Mouse (Mus musculus): Measurements from ENCODE around the gene Psap. TPM values are rescaled to one million over a fixed set of nuclear protein-coding genes. Genes with fewer than 3 reads are reported as not detected.

The Psap gene
- polyA plus RNA-seq, 1 experiment from 2014 or later = 124 TPM

- Histone ChIP-seq H3K9ac (no peak overlapping the region), H3K9me3 (no peaks in the 10 kb centered on the region), H3K4me1 (peaks cover 2% of the 10 kb centered on the region), H3K4me3 (no peak overlapping the region), H3K36me3 (no peaks in the 10 kb centered on the region), H3K4me2 (no peak overlapping the region), H3K27me3 (no peaks in the 10 kb centered on the region), H3K27ac (no peak overlapping the region)
- WGBS = 93% methylated on average over 4 of the region's 4 CpGs
- ATAC-seq (ENCODE audit: borderline replicate concordance, extremely low read depth, low FRiP score, low TSS enrichment) = no peak
Measured at GRCm38 (mm10) chr10:60335021-60335420, 57.6 kb downstream of the Psap start.

DNA sequence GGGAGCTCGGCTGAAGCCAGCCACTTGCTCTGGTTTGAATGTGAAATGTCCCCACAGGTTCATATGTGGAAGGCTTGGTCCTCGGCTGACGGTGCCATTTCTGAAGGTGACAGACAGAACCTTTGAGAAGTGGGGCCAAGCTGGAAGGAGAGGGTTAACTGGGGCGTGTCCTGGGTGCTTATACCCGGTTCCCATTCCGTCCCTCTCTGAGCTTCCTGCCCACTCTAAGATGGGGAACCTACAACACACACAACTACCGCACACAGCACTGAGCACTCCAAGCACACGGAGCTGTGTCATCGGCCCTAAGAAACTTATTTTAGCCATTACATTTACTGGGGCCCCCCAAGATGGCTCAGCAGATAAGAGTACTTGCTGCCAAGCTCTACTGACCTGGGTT is 64.1 kb downstream of the Psap start:
- 69% methylated on average over 9 of the region's 9 CpGs for WGBS

GRCm38 (mm10) chr10:60344111-60344510 is 66.7 kb downstream of the Psap start:
- no peaks in the 10 kb centered on the region for H3K36me3 ChIP-seq
- no peak overlapping the region for H3K4me3 ChIP-seq
- no peak for ATAC-seq (ENCODE audit: borderline replicate concordance, extremely low read depth, low FRiP score, low TSS enrichment)
- no peak overlapping the region for H3K4me2 ChIP-seq
- no peak overlapping the region for H3K27ac ChIP-seq
- WGBS = 68% methylated on average over 3 of the region's 3 CpGs
- peaks cover 31% of the 10 kb centered on the region for H3K4me1 ChIP-seq
- 0 out of 2 replicates have a peak, but pooled peaks cover 6% of the 10 kb centered on the region for H3K27me3 ChIP-seq
- no peaks in the 10 kb centered on the region for H3K9me3 ChIP-seq
- no peak overlapping the region for H3K9ac ChIP-seq

More for the DNA sequence above, 64.1 kb downstream of the Psap start:
- no peak overlapping the region for H3K27ac ChIP-seq
- no peak overlapping the region for H3K4me2 ChIP-seq
- no peaks in the 10 kb centered on the region for H3K9me3 ChIP-seq
- ATAC-seq (ENCODE audit: borderline replicate concordance, extremely low read depth, low FRiP score, low TSS enrichment) = no peak
- no peaks in the 10 kb centered on the region for H3K36me3 ChIP-seq
- no peak overlapping the region for H3K9ac ChIP-seq
- H3K4me3 ChIP-seq = no peak overlapping the region
- H3K27me3 ChIP-seq = no peaks in the 10 kb centered on the region
- H3K4me1 ChIP-seq = peaks cover 7% of the 10 kb centered on the region

- Histone ChIP-seq H3K4me1 (peaks cover 50% of the 10 kb centered on the region), H3K27ac (no peak overlapping the region), H3K4me3 (no peak overlapping the region), H3K4me2 (peak overlapping the region; percentile 56), H3K9ac (no peak overlapping the region), H3K9me3 (no peaks in the 10 kb centered on the region), H3K27me3 (0 out of 2 replicates have a peak, but pooled peaks cover 6% of the 10 kb centered on the region), H3K36me3 (no peaks in the 10 kb centered on the region)
- ATAC-seq (ENCODE audit: borderline replicate concordance, extremely low read depth, low FRiP score, low TSS enrichment) = no peak
- WGBS = 82% methylated on average over 4 of the region's 4 CpGs
Measured at GRCm38 (mm10) chr10:60346056-60346455, 68.6 kb downstream of the Psap start.

- Histone ChIP-seq H3K9ac (peak within 1 kb of the TSS; percentile 20), H3K4me1 (peaks cover 57% of the 10 kb centered on the region), H3K36me3 (no peaks in the 10 kb centered on the region), H3K27me3 (0 out of 2 replicates have a peak, but pooled peaks cover 6% of the 10 kb centered on the region), H3K4me2 (peak within 1 kb of the TSS; percentile 56), H3K4me3 (peak within 1 kb of the TSS; percentile 38), H3K27ac (peak within 1 kb of the TSS; percentile 68), H3K9me3 (no peaks in the 10 kb centered on the region)
- ATAC-seq (ENCODE audit: borderline replicate concordance, extremely low read depth, low FRiP score, low TSS enrichment) = peak; percentile 60; the same call in 1 of the 2 replicates
- under 1% methylated on average over 37 of the region's 37 CpGs for WGBS
Measured at GRCm38 (mm10) chr10:60346701-60347405, 69.4 kb downstream of the Psap start, which contains the start of gene Vsir. Vsir (plus strand) TSS chr10:60346851.

DNA sequence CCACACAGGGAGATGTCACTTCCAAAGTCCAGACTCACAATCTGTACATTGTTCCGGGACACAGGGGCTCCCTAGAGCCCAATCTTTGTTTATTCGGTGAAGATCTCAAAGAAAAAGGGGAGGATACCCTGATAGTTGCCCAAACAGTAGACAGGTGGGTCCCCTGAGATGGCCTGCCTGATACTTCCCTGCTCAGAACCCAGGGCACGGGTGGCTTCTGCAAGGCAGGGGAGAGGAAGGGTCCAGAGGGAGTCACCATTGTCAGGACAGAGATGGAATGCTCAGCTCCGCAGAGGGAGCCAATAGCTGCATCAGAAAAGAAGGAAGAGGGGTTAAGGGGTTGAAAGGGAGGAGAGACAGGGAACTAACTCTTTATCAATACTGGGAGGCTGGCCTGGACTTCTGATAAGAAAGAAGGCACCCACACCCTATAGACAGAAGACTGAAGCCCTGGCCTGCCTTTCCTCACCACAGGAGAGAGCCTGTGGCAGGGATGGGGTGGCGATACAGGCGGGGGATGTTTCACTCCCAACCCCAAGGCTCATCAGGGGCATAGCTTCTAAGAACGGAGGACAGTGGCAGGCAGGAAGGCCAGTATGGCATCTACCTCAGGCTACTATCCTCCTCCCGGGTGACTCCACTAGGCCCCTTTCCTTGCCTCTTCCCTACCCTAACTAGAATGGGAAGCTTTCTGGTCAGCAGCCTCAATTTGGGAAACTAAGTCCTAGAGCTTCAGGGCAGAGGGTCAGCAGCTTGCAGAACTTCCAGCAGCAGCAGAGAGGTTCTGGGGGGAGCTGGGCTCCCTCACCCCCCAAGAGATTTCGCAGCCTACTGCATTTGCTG is 70.6 kb downstream of the Psap start:
- peak overlapping the region; percentile 32; the same call in 1 of the 2 replicates for H3K27ac ChIP-seq
- H3K27me3 ChIP-seq = 0 out of 2 replicates have a peak, but pooled peaks cover 6% of the 10 kb centered on the region
- WGBS = 52% methylated on average over 9 of the region's 9 CpGs
- peaks cover 68% of the 10 kb centered on the region for H3K4me1 ChIP-seq
- peak overlapping the region; percentile 38 for H3K4me3 ChIP-seq
- H3K9me3 ChIP-seq = no peaks in the 10 kb centered on the region
- no peaks in the 10 kb centered on the region for H3K36me3 ChIP-seq
- 0 out of 2 replicates have a peak overlapping the region, but pooled peaks have one; percentile 3 for H3K9ac ChIP-seq
- peak overlapping the region; percentile 56 for H3K4me2 ChIP-seq
- no peak for ATAC-seq (ENCODE audit: borderline replicate concordance, extremely low read depth, low FRiP score, low TSS enrichment)

DNA sequence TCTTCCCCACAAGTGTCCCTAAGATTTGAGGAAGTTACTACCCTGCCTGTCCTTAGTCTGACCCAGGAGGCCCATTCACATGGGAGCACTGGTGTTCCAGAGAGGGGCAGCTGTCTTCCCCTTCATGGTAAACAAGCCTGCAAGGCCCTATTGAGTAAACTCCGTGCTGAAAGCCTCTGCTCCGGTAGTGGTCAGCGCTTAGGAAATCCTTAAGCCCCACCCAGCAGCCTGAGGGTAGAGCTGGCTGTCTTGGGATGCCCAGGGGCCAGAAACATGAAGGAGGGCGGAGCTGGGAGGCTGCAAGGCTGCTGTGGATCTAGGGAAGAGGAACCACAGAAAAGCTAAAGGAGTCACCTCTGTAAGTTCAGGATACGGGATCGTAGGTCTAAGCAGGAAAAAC is 71.6 kb downstream of the Psap start:
- Histone ChIP-seq H3K27ac (peak overlapping the region; percentile 32), H3K9me3 (no peaks in the 10 kb centered on the region), H3K9ac (no peak overlapping the region), H3K4me1 (peaks cover 70% of the 10 kb centered on the region), H3K36me3 (no peaks in the 10 kb centered on the region), H3K4me3 (no peak overlapping the region), H3K4me2 (peak overlapping the region; percentile 56), H3K27me3 (0 out of 2 replicates have a peak, but pooled peaks cover 6% of the 10 kb centered on the region)
- no peak for ATAC-seq (ENCODE audit: borderline replicate concordance, extremely low read depth, low FRiP score, low TSS enrichment)
- WGBS = 34% methylated on average over 6 of the region's 6 CpGs

DNA sequence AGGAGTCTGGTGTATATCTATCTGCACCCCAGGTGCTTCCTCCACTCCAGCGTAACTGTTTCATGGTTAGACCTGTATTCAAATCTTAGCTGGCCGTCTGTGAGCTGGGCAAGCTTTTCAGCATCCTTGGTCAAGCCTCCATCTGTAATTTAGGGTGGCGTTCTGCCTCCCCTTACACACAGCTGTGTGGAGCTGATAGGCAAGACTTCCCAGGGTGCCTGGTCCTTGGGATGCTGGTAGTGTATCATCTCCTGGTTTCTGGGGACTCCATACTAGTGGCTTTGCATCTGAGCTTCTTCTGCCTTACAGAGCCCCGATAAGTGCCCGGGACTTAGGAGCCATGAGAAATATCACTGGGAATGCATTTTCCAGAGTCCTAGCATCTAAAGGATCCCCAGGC is 72.2 kb downstream of the Psap start:
- Histone ChIP-seq H3K4me2 (0 out of 2 replicates have a peak overlapping the region, but pooled peaks have one; percentile 56), H3K27me3 (0 out of 2 replicates have a peak, but pooled peaks cover 6% of the 10 kb centered on the region), H3K27ac (peak overlapping the region; percentile 95), H3K9ac (no peak overlapping the region), H3K9me3 (no peaks in the 10 kb centered on the region), H3K4me1 (peaks cover 70% of the 10 kb centered on the region), H3K36me3 (no peaks in the 10 kb centered on the region), H3K4me3 (no peak overlapping the region)
- no peak for ATAC-seq (ENCODE audit: borderline replicate concordance, extremely low read depth, low FRiP score, low TSS enrichment)
- 84% methylated on average over 5 of the region's 5 CpGs for WGBS

DNA sequence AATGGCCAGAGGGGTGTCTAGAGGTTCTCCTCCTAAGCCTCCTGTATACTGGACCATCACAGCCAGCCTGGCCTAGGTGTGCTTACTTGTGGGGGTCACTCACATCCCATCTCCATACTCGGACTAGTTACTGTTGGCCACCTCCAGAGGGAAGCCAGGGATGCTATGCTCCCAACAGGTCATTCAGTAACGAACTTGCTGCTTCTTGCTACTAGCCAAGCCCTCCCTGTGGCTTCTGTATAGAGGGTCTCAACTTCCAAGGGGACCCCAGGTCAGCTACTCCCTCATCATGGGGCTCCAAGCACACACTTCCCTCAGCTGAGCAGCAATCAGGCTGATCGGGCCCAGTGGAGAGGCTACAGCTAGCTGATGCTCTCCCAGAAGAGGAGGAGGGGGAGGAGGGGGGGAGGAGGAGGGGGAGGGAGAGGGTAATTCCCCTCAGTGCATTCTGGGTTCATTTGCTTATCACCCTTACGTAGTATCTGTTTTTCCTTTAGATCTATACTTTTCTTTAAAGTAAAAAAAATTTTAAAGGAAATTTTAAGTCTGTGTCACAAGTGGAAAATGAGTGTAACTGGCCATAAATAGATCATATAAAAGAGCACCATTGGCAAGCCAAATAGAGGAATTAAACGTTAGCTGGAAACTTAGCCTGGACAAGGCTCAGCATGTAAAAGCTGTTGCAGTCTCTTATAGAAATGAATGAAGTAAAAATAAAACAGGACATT is 72.8 kb downstream of the Psap start:
- Histone ChIP-seq H3K4me3 (peak overlapping the region; percentile 22; the same call in 1 of the 2 replicates), H3K4me1 (peaks cover 70% of the 10 kb centered on the region), H3K36me3 (no peaks in the 10 kb centered on the region), H3K9ac (no peak overlapping the region), H3K4me2 (peak overlapping the region; percentile 40), H3K27ac (peak overlapping the region; percentile 95), H3K9me3 (no peaks in the 10 kb centered on the region), H3K27me3 (0 out of 2 replicates have a peak, but pooled peaks cover 6% of the 10 kb centered on the region)
- WGBS = 42% methylated on average over 5 of the region's 5 CpGs
- no peak for ATAC-seq (ENCODE audit: borderline replicate concordance, extremely low read depth, low FRiP score, low TSS enrichment)

DNA sequence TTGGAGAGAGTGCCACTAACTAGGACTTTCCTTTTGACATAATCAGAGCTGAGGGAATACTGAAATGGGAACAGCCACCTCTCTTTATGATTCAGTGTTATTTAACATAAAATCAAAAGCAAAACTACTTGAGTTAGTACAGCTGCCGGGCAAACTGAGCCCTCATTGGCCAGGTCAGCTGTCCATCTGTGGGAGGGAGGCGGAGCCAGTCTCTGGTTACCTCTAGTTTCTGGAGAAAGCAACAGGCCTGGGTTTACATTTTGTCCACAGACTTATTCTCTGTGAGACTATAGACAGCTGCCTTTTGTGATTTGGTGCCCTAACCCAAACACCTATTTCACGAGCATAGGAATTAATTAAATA is 73.4 kb downstream of the Psap start:
- peak overlapping the region; percentile 40 for H3K4me2 ChIP-seq
- peaks cover 70% of the 10 kb centered on the region for H3K4me1 ChIP-seq
- no peak overlapping the region for H3K9ac ChIP-seq
- 5% methylated on average over 3 of the region's 3 CpGs for WGBS
- 0 out of 2 replicates have a peak, but pooled peaks cover 6% of the 10 kb centered on the region for H3K27me3 ChIP-seq
- H3K36me3 ChIP-seq = no peaks in the 10 kb centered on the region
- H3K9me3 ChIP-seq = no peaks in the 10 kb centered on the region
- ATAC-seq (ENCODE audit: borderline replicate concordance, extremely low read depth, low FRiP score, low TSS enrichment) = peak; percentile 23
- peak overlapping the region; percentile 95 for H3K27ac ChIP-seq
- H3K4me3 ChIP-seq = peak overlapping the region; percentile 22; the same call in 1 of the 2 replicates

DNA sequence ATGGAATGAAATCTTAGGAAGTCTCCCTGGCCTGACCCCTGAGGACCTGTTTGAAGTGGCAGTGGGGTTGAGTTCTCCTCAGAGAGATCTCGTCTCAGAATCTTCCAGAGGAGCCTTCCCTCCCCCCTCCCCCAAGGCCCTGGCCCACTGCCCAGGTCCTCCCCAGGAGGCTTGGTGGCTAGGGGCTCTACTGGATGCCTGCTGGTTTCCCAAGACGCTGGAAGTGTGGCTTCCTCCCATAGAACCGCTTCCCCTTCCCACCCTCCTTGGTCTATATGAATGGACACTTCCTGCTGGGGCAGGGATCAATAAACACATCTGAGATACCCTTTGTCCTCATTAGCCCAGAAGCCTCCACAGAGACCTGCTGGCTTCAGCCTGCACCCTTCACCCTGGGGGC is 73.8 kb downstream of the Psap start:
- no peak overlapping the region for H3K9ac ChIP-seq
- H3K4me2 ChIP-seq = peak overlapping the region; percentile 40
- H3K27me3 ChIP-seq = 0 out of 2 replicates have a peak, but pooled peaks cover 6% of the 10 kb centered on the region
- WGBS = 11% methylated on average over 3 of the region's 3 CpGs
- H3K27ac ChIP-seq = peak overlapping the region; percentile 95
- no peak overlapping the region for H3K4me3 ChIP-seq
- H3K4me1 ChIP-seq = peaks cover 66% of the 10 kb centered on the region
- no peaks in the 10 kb centered on the region for H3K9me3 ChIP-seq
- peak; percentile 49 for ATAC-seq (ENCODE audit: borderline replicate concordance, extremely low read depth, low FRiP score, low TSS enrichment)
- H3K36me3 ChIP-seq = no peaks in the 10 kb centered on the region
